Mouse (Mus musculus) induced T-regulatory cell, adult 2 months (primary cell): ENCODE data around the gene Fubp3.
"Not testable (repeated sequence)": the region's sequence is repeated elsewhere in the genome, so short reads cannot be mapped to it uniquely, and the experiment has no call there.

Experiments used
- DNase-seq: peaks from one replicate; pipeline ENCODE4 v3.0.0-alpha.2; 2012; ENCODE audit warnings: low read depth

Gene Fubp3

GRCm38 (mm10) chr2:31572051-31572914 is at the start of gene Fubp3:
TSS of gene Fubp3 (plus strand) at chr2:31572651.
- DNase-seq = peak; percentile 77

DNA sequence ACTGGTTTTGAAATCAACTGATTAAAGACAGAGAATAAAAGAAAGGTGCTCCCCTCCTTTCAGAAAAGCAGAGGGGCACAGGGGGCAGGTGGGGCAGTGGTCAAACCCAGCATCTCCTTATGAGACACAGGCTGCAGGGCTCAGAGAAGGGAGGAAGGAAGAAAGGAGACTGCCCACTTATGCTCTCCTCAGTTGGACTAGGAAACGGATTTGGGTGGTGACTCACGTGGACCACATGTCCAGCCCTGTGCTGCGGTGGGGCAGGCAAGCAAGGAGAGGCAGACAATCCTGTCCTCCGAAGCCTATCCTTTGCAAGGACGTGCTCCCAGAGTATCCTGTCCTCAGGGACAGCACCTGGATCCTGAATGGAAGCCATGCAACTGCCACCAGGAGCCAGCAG is 47.8 kb upstream of the Fubp3 start:
- no peak for DNase-seq

DNA sequence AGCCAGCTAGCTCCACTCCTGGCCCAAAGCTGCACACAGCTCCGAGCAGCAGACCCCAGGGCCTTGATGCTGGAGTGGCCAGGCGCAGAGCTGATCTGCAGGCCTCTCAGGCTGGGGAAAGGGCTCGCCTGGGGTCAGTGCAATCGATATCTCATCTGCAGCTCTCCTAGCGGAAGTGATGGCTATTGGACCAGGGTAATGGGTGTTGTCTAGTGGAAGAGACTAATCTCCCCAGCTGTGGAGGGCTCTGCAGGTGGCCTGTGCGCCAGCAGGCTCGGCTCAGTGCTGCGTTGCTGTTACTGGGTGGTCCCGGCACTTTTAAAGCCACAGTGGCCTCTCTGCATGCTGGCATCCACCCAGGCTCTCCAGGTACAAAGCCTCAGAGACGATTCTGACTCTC is 46.7 kb upstream of the Fubp3 start:
- no peak for DNase-seq

GRCm38 (mm10) chr2:31530201-31530600 is 42.2 kb upstream of the Fubp3 start:
- DNase-seq = no peak

DNA sequence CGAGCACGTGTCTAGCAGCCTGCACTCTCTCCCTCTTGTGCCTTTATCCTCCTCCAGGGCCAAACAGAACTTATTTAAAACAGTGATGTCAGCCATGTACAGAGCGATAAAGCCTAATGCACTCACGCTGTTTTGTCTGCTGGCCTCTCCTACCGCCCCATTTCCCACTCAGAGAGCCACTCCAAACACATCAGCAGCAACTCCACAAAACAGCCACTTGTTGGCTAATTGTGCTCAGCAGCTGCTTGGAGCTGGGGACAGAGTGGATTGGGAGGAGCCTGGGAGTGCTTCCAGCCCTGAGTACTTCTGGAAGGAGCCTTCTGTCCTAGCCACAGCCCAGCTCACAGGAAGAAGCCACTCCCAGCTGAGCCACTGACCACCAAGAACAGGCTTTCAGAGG is 35.4 kb upstream of the Fubp3 start:
- no peak for DNase-seq

DNA sequence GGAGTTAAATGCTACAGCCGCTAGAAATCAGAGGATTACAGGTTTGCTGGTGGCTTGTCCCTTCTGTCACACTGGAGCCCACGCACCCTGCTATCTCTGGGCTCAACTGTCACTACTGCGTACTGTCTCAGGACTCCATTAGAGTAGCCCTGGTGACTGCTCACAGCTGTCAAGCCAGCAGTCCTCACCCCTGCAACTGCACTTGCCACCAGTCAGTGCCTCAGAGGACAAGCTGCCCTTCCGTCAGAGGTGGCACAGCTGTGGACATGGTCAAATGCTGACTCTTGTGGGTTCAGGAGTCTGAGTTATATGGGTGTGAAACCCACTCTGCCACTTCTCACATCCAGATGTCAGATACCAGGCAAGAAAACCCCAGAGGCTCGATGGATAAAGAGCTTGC is 33.7 kb upstream of the Fubp3 start:
- DNase-seq = no peak

DNA sequence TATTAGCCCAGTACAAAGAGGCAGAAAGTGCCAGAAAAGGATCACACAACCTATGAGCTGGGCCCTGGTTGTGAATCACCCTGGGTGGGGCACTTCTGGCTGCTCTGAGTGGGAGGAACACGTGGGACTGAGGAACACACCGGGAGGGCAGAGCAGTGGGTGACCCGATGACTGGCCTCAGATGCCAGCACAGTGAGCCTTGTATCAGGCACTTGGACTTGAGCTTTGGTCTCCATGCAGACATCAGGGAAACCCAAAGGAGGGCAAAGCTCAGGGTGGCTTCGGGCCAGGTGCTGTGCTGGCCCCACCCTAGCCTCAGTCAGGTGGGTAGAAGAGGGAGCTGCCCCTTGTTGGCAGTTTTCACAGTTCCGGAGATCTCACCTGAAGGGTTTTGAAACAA is 30.9 kb upstream of the Fubp3 start:
- DNase-seq = no peak

DNA sequence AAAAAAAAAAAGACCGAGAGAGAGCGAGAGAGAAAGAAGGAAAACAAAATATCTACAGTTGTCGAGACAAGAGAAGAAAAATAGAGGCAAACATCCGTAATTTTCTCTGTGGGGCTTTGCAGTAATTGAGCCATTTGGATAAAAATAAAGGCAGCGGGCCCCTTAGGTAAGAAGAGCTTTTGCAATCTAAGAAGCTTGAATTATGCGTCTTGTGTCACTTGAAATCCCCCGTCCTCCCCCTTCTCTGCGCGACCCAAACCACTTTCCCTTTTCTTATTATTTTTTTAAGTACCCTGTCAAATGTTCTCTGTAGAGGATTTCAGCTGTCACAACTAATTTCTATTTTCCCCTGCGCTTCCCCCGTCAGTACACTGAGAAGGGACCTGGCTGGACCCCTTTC is 24.7 kb upstream of the Fubp3 start:
- DNase-seq = no peak

GRCm38 (mm10) chr2:31550503-31550902 is 21.9 kb upstream of the Fubp3 start:
- no peak for DNase-seq

- DNase-seq = not testable (repeated sequence)
Observed at GRCm38 (mm10) chr2:31551351-31551750, 21.1 kb upstream of the Fubp3 start.

- DNase-seq = no peak
Observed at GRCm38 (mm10) chr2:31551971-31552370, 20.5 kb upstream of the Fubp3 start.

- no peak for DNase-seq
Observed at GRCm38 (mm10) chr2:31554619-31555018, 17.8 kb upstream of the Fubp3 start.

GRCm38 (mm10) chr2:31572915-31573635 is 624 bp downstream of the Fubp3 start:
- peak; percentile 24 for DNase-seq

GRCm38 (mm10) chr2:31581617-31582016 is 9.2 kb downstream of the Fubp3 start:
- DNase-seq = no peak

DNA sequence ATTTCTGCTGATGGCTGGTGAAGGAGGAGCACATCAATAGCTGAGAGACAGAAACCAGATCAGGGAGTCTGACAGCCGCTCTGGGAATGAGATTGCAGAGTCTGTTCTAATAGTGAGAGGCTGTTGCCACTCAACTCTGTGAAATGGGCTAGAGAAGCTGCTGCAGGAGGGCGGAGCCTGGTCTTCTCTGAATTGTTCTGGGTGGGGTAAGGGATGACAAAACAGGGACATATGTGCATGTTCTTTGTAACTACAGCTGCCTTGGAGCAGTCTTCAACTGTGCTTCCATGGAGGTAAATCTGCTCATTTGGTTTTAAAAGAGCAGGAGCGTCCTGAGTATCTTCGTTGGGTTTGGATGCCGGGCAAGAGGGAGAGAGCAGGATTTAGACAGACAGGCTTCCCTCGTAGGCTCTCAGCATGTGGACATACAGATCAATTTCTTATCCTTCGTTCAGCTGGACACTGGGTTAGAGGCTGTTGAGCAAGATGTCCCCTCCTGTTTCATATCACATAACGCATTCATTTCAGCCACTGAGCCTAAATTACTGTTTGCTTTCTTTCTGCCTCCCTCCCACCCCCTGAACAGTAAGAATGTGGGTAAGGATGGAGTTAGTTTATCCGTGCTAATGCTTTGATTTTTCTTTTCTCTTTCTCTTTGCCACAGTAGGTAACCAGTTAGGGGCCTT is 19.5 kb downstream of the Fubp3 start:
- no peak for DNase-seq

GRCm38 (mm10) chr2:31607555-31607954 is 35.1 kb downstream of the Fubp3 start:
- no peak for DNase-seq

GRCm38 (mm10) chr2:31609859-31610261 is 37.4 kb downstream of the Fubp3 start:
- peak; percentile 25 for DNase-seq

GRCm38 (mm10) chr2:31610922-31611321 is 38.5 kb downstream of the Fubp3 start:
- DNase-seq = no peak

- peak; percentile 47 for DNase-seq
Observed at GRCm38 (mm10) chr2:31611400-31611799, 38.9 kb downstream of the Fubp3 start.

DNA sequence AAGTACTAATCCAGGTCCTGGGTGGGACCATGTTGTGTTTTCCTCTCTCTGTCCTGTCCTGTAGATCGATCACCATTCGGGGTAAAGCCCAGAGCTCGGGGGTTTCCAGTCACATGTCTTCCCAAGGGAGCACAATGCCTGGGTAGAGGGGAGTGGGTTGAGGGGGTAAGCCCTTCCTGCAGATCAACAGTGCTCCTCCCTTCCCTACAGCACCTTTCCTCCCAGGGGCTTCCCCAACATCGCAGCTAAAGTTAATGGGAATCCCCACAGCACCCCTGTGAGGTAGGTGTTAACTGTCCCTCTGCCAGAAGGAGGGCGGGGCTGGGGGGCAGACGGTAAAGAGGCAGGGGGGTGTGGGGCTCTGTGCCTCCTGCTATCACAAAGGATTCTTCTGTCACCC is 40.2 kb downstream of the Fubp3 start:
- peak; percentile 71 for DNase-seq

GRCm38 (mm10) chr2:31613781-31614180 is 41.3 kb downstream of the Fubp3 start:
- peak; percentile 55 for DNase-seq

DNA sequence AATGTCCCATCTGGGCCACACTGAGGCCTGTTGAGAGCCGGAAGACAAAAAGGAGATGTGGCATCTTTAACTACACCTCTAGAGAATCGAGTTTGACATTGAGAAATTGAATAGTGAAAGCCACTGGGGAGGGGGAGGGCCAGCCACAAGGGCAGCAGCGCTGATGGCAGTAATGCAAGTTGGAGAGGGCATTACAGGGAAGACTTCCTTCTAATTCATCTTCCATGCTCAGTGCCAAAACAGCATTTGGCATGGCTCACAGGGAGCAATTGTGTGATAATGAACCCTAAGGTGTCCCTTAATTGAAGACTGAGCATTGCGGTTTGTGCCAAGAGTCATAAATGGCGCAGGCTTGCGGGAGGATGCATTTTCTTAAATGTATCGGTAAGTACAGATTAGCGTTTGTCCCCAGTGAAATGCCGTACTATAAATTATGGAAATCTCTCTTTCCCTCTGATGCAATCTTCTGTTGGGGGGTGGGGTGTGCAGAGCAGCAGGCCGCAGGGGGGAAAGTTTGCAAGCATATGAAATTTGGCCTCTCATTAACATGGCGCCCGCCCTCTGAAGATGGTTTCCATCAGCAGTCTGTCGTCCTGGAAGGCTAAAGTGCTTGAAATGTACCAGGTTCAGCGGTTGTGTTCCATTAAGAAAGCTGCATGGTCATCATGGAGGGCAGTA is 46.2 kb downstream of the Fubp3 start:
- DNase-seq = no peak
